Comparison of ENCODE assay signal across 9 mouse cellular contexts in the genomic region with DNA sequence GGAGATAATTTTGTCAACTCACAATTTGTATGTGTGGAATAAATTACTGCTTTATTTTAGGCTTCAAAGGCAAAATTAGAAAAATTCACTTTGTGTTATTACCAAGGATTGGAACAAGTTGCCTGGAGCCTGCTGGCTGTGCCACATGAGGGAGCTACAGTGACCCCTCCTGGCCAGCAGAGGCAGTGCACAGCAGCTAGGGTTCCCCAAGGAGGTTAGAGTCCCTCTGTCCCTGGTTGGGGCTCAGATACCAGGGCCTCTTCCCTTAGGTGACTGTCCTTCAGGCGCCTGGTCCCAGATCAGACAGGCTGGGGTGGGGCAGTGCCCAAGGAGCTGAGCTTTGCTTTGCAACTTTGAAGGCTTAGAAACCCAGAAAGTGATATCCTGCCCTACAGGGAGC. TPM values are rescaled to one million over a fixed set of nuclear protein-coding genes. Genes with fewer than 3 reads are reported as not detected.
DNase-seq lines count a peak whose midpoint lies in the region; ATAC-seq lines count a peak whose summit lies in the region.
"Had no signal": no experiment of that assay in that cellular context is flagged by ENCODE, and none has a peak within 500 bp of the region (broad histone marks: within the 10 kb centered on the region; RNA-seq: fewer than 3 reads in every experiment).

No protein-coding gene starts in this region.

- no peak for ATAC-seq in midbrain, embryonic 16.5 days
- ATAC-seq in liver, embryonic 13.5 days (ENCODE audit: low read depth): peak; percentile 44; the same call in 1 of the 2 replicates
- peak; percentile 72 for ATAC-seq in neutrophil, adult 5-6 weeks (ENCODE audit: extremely low read depth, insufficient number of reproducible peaks, low FRiP score, poor library complexity, severe bottlenecking)

- 21% methylated on average over 1 of the region's 1 CpGs for WGBS in midbrain, embryonic 10.5 days
- 55% methylated on average over 1 of the region's 1 CpGs for WGBS in midbrain, embryonic 16.5 days
- WGBS in liver, embryonic 13.5 days (ENCODE audit: insufficient replicate concordance): 67% methylated on average over 1 of the region's 1 CpGs

- no peaks in the 10 kb centered on the region for H3K27me3 ChIP-seq in midbrain, embryonic 10.5 days (ENCODE audit: low read depth, poor library complexity, severe bottlenecking)
- H3K27me3 ChIP-seq in midbrain, embryonic 16.5 days (ENCODE audit: control insufficient read depth, insufficient read depth, low read depth, low read length): no peaks in the 10 kb centered on the region
- H3K27me3 ChIP-seq in liver, embryonic 13.5 days: no peaks in the 10 kb centered on the region
- H3K27me3 ChIP-seq: embryonic facial prominence, embryonic 13.5 days had no signal

- H3K9ac ChIP-seq in midbrain, embryonic 16.5 days (ENCODE audit: low read depth, low read length): no peak overlapping the region
- H3K9ac ChIP-seq in liver, embryonic 13.5 days: no peak overlapping the region
- H3K9ac ChIP-seq: embryonic facial prominence, embryonic 13.5 days had no signal

- no peak overlapping the region for H3K4me3 ChIP-seq in midbrain, embryonic 10.5 days
- no peak overlapping the region for H3K4me3 ChIP-seq in midbrain, embryonic 16.5 days (ENCODE audit: low read depth, low read length)
- no peak overlapping the region for H3K4me3 ChIP-seq in liver, embryonic 13.5 days (replicated peaks)
- H3K4me3 ChIP-seq: embryonic facial prominence, embryonic 13.5 days had no signal

- H3K36me3 ChIP-seq in midbrain, embryonic 10.5 days: peaks cover 97% of the 10 kb centered on the region
- H3K36me3 ChIP-seq in midbrain, embryonic 16.5 days (ENCODE audit: control insufficient read depth, insufficient read depth, low read length): peaks cover 19% of the 10 kb centered on the region
- peaks cover 90% of the 10 kb centered on the region for H3K36me3 ChIP-seq in liver, embryonic 13.5 days

- no peak overlapping the region for H3K4me2 ChIP-seq in midbrain, embryonic 16.5 days (ENCODE audit: low read length)
- no peak overlapping the region for H3K4me2 ChIP-seq in liver, embryonic 13.5 days
- H3K4me2 ChIP-seq: embryonic facial prominence, embryonic 13.5 days had no signal

- peak overlapping the region; percentile 33; the same call in 1 of the 2 replicates for H3K27ac ChIP-seq in midbrain, embryonic 10.5 days (replicated peaks)
- no peak overlapping the region for H3K27ac ChIP-seq in midbrain, embryonic 16.5 days (ENCODE audit: low read length)
- no peak overlapping the region for H3K27ac ChIP-seq in liver, embryonic 13.5 days
- H3K27ac ChIP-seq: embryonic facial prominence, embryonic 13.5 days had no signal

- peak; percentile 65 for DNase-seq in midbrain, embryonic 10.5 days (ENCODE audit: low spot score)
- DNase-seq in cerebellum, adult 8-10 months: peak; percentile 70
- DNase-seq in gastrocnemius, adult 18-20 months (ENCODE audit: low spot score): peak; percentile 78
- DNase-seq in kidney, postnatal 14 days: peak; percentile 79
- peak; percentile 64 for DNase-seq in liver, embryonic 13.5 days
- peak; percentile 84 for DNase-seq in testis, postnatal 10 days (ENCODE audit: low spot score)

- peaks cover 8% of the 10 kb centered on the region; the same call in 1 of the 2 replicates for H3K9me3 ChIP-seq in midbrain, embryonic 10.5 days (replicated peaks)
- H3K9me3 ChIP-seq in midbrain, embryonic 16.5 days (replicated peaks; ENCODE audit: control insufficient read depth, low read length, poor library complexity, severe bottlenecking): no peaks in the 10 kb centered on the region
- H3K9me3 ChIP-seq in liver, embryonic 13.5 days (replicated peaks): no peaks in the 10 kb centered on the region
- H3K9me3 ChIP-seq: embryonic facial prominence, embryonic 13.5 days had no signal

- H3K4me1 ChIP-seq in midbrain, embryonic 10.5 days: peaks cover 8% of the 10 kb centered on the region; the same call in 1 of the 2 replicates
- H3K4me1 ChIP-seq in midbrain, embryonic 16.5 days (ENCODE audit: control insufficient read depth, insufficient read depth, low read length): no peaks in the 10 kb centered on the region
- H3K4me1 ChIP-seq in liver, embryonic 13.5 days (replicated peaks): no peaks in the 10 kb centered on the region; the same call in 1 of the 2 replicates
- H3K4me1 ChIP-seq: embryonic facial prominence, embryonic 13.5 days had no signal

RNA-seq across cellular contexts. Expression of a gene that starts 35.7 kb away (rescaled TPM):
- 45.0 and 46.3 TPM in 2 replicates for polyA plus RNA-seq in midbrain, embryonic 10.5 days (2016; fragmentation: Nextera tagmentation; extraction: Ambion mirVana)
- polyA plus RNA-seq in midbrain, embryonic 16.5 days (2015; fragmentation: Nextera tagmentation; extraction: Ambion mirVana): 61.2 and 62.1 TPM in 2 replicates
- total RNA-seq in gastrocnemius, adult 18-20 months (2021): 10 to 100 TPM; 17.6 to 18.5 TPM
- 18.1 and 19.4 TPM in 2 replicates for polyA plus RNA-seq in liver, embryonic 13.5 days (2015; fragmentation: Nextera tagmentation; extraction: Ambion mirVana)
- total RNA-seq in neutrophil, adult 5-6 weeks (2017): 51.2 and 58.3 TPM in 2 replicates

RNA-seq across cellular contexts. Expression of a gene that starts 52.0 kb away (rescaled TPM):
- polyA plus RNA-seq in midbrain, embryonic 10.5 days (2016; fragmentation: Nextera tagmentation; extraction: Ambion mirVana): 14.1 and 14.3 TPM in 2 replicates
- polyA plus RNA-seq in midbrain, embryonic 16.5 days (2015; fragmentation: Nextera tagmentation; extraction: Ambion mirVana): 5.9 and 7.2 TPM in 2 replicates
- total RNA-seq in gastrocnemius, adult 18-20 months (2021): 1 to 10 TPM; 3.1 to 6.6 TPM
- polyA plus RNA-seq in liver, embryonic 13.5 days (2015; fragmentation: Nextera tagmentation; extraction: Ambion mirVana): 6.7 and 6.9 TPM in 2 replicates
- total RNA-seq in neutrophil, adult 5-6 weeks (2017): 252 and 268 TPM in 2 replicates
